Mouse (Mus musculus) olfactory bulb, adult 2 months (tissue): ENCODE measurements around the gene Ndufa11.

ENCODE experiments used
- CTCF ChIP-seq: fragments of 200-500 bp; IDR thresholded peaks from 2 replicates; pipeline ENCODE4 v1.5.1; 2012; ENCODE audit warnings: low read depth, mild to moderate bottlenecking, low read length, moderate library complexity; ENCODE audit not compliant: insufficient read depth
- POLR2A ChIP-seq: fragments of 200-500 bp; IDR thresholded peaks from 2 replicates; pipeline ENCODE4 v1.6.1; 2012; ENCODE audit warnings: mild to moderate bottlenecking, low read depth, low read length, moderate library complexity; ENCODE audit not compliant: insufficient read depth

GRCm38 (mm10) chr17:56757416-56758123 is 40.0 kb downstream of the Ndufa11 start, which contains the start of gene Nrtn:
- TF ChIP-seq CTCF: no peak
- 0 out of 2 replicates have a peak, but pooled peaks have one; percentile 11 for TF ChIP-seq POLR2A
